Mouse (Mus musculus) macrophage (primary cell): ENCODE data around the gene Pphln1. TPM values are rescaled to one million over a fixed set of nuclear protein-coding genes. Genes with fewer than 3 reads are reported as not detected.
"Not testable (repeated sequence)": the region's sequence is repeated elsewhere in the genome, so short reads cannot be mapped to it uniquely, and the experiment has no call there.

Source experiments
- H3K27ac ChIP-seq: fragments of 350-480 bp; formaldehyde crosslinking; 2 replicates; pipeline ENCODE4 v1.9.0; 2021
- H3K36me3 ChIP-seq: fragments of 350-480 bp; formaldehyde crosslinking; 2 replicates; pipeline ENCODE4 v1.9.0; 2021; ENCODE audit errors: inconsistent target
- H3K4me3 ChIP-seq: fragments of 350-480 bp; formaldehyde crosslinking; 2 replicates; pipeline ENCODE4 v1.9.0; 2021; ENCODE audit errors: inconsistent target
- H3K79me2 ChIP-seq: fragments of 350-480 bp; formaldehyde crosslinking; 2 replicates; pipeline ENCODE4 v1.9.0; 2021; ENCODE audit errors: inconsistent target
- WGBS: methylation state at CpG from one replicate; pipeline ENCODE4 v1.1.7; 2026; ENCODE audit warnings: inconsistent platforms; ENCODE audit not compliant: missing documents; 5-methylcytosine and 5-hydroxymethylcytosine counted together
- polyA plus RNA-seq: library from polyadenylated mRNA; stranded (reverse); fragments of 250-400 nt; gene quantifications from 3 replicates; pipeline ENCODE4 v1.2.4, GENCODE M21; 2018; ENCODE audit warnings: inconsistent platforms
- total RNA-seq, 78 experiments: library from RNA; depleted of rRNA; stranded (reverse); fragments of 250-400 nt; gene quantifications; 1 replicate in 9 of 78; 2 replicates in 24 of 78; 3 replicates in 43 of 78; 4 replicates in 2 of 78; pipeline ENCODE4 v1.2.4; 2018; ENCODE audit warnings: inconsistent platforms in 56 of 78

Pphln1 gene
- total RNA-seq (2018; cell fraction: chromatin; rRNA removed): 10 to 100 TPM; 26.5 to 57.1 (median 41.9) TPM
- 10 to 100 TPM; 28.9 to 38.0 (median 33.8) TPM for total RNA-seq (2018; cell fraction: cytosol; rRNA removed)
- 10 to 100 TPM; 21.1 to 58.6 (median 37.2) TPM for total RNA-seq (2018; cell fraction: nucleus; rRNA removed)
- polyA plus RNA-seq: 28.1 to 40.1 TPM (median 28.3 TPM) in 3 replicates

- H3K27ac ChIP-seq: peak within 1 kb of the TSS; percentile 39
- WGBS: under 1% methylated on average over 100 of the region's 100 CpGs
- peak within 1 kb of the TSS; percentile 83 for H3K4me3 ChIP-seq
- H3K36me3 ChIP-seq: peaks cover 5% of the 10 kb centered on the region; the same call in 1 of the 2 replicates
- peaks cover 93% of the 10 kb centered on the region for H3K79me2 ChIP-seq
Observed at GRCm38 (mm10) chr15:93397826-93398698, at the start of gene Pphln1, which contains the start of gene Zcrb1. TSS of gene Pphln1 (plus strand) at chr15:93398350. TSS of gene Zcrb1 (minus strand) at chr15:93398334.

GRCm38 (mm10) chr15:93358346-93359095 lies 39.6 kb upstream of the Pphln1 start:
- 81% methylated on average over 17 of the region's 19 CpGs for WGBS
- no peak overlapping the region for H3K4me3 ChIP-seq

GRCm38 (mm10) chr15:93365561-93365960 lies 32.6 kb upstream of the Pphln1 start:
- H3K36me3 ChIP-seq: no peaks in the 10 kb centered on the region
- H3K4me3 ChIP-seq: no peak overlapping the region
- 95% methylated on average over 6 of the region's 6 CpGs for WGBS
- H3K27ac ChIP-seq: no peak overlapping the region
- no peaks in the 10 kb centered on the region for H3K79me2 ChIP-seq

More at GRCm38 (mm10) chr15:93358346-93359095, 39.6 kb upstream of the Pphln1 start:
- Histone ChIP-seq H3K27ac (no peak overlapping the region), H3K36me3 (no peaks in the 10 kb centered on the region), H3K79me2 (no peaks in the 10 kb centered on the region)

- H3K79me2 ChIP-seq: no peaks in the 10 kb centered on the region
- WGBS: 67% methylated on average over 9 of the region's 9 CpGs
- no peak overlapping the region for H3K27ac ChIP-seq
- H3K4me3 ChIP-seq: no peak overlapping the region
- no peaks in the 10 kb centered on the region for H3K36me3 ChIP-seq
Observed at GRCm38 (mm10) chr15:93368558-93368957, 29.6 kb upstream of the Pphln1 start.

GRCm38 (mm10) chr15:93371838-93372237 lies 26.3 kb upstream of the Pphln1 start:
- WGBS: 63% methylated on average over 1 of the region's 2 CpGs
- Histone ChIP-seq H3K4me3 (no peak overlapping the region), H3K79me2 (no peaks in the 10 kb centered on the region), H3K36me3 (no peaks in the 10 kb centered on the region), H3K27ac (no peak overlapping the region)

- H3K4me3 ChIP-seq, H3K79me2 ChIP-seq, H3K27ac ChIP-seq, H3K36me3 ChIP-seq: not testable (repeated sequence)
Observed at GRCm38 (mm10) chr15:93372525-93373119, 25.5 kb upstream of the Pphln1 start.

- Histone ChIP-seq H3K27ac (no peak overlapping the region), H3K79me2 (no peaks in the 10 kb centered on the region), H3K36me3 (no peaks in the 10 kb centered on the region), H3K4me3 (no peak overlapping the region)
- 82% methylated on average over 5 of the region's 5 CpGs for WGBS
Observed at GRCm38 (mm10) chr15:93375696-93376095, 22.5 kb upstream of the Pphln1 start.

GRCm38 (mm10) chr15:93379177-93379576 lies 19.0 kb upstream of the Pphln1 start:
- H3K79me2 ChIP-seq: no peaks in the 10 kb centered on the region
- no peak overlapping the region for H3K4me3 ChIP-seq
- WGBS: 81% methylated on average over 3 of the region's 3 CpGs
- H3K36me3 ChIP-seq: no peaks in the 10 kb centered on the region
- no peak overlapping the region for H3K27ac ChIP-seq

- Histone ChIP-seq H3K79me2 (no peaks in the 10 kb centered on the region), H3K27ac (no peak overlapping the region), H3K4me3 (no peak overlapping the region), H3K36me3 (peaks cover 9% of the 10 kb centered on the region)
- WGBS: 79% methylated on average over 5 of the region's 5 CpGs
Observed at GRCm38 (mm10) chr15:93381337-93381736, 16.8 kb upstream of the Pphln1 start.

GRCm38 (mm10) chr15:93397269-93397668 lies 881 bp upstream of the Pphln1 start:
- peaks cover 93% of the 10 kb centered on the region for H3K79me2 ChIP-seq
- no peak overlapping the region for H3K27ac ChIP-seq
- 6% methylated on average over 11 of the region's 11 CpGs for WGBS
- H3K36me3 ChIP-seq: peaks cover 5% of the 10 kb centered on the region; the same call in 1 of the 2 replicates
- H3K4me3 ChIP-seq: peak overlapping the region; percentile 83

GRCm38 (mm10) chr15:93398699-93399540 lies 770 bp downstream of the Pphln1 start:
- 17% methylated on average over 36 of the region's 36 CpGs for WGBS
- H3K27ac ChIP-seq: peak overlapping the region; percentile 39
- peaks cover 93% of the 10 kb centered on the region for H3K79me2 ChIP-seq
- H3K4me3 ChIP-seq: peak overlapping the region; percentile 78
- peaks cover 5% of the 10 kb centered on the region; the same call in 1 of the 2 replicates for H3K36me3 ChIP-seq

- WGBS: 92% methylated on average over 4 of the region's 4 CpGs
- no peak overlapping the region for H3K4me3 ChIP-seq
- H3K36me3 ChIP-seq: no peaks in the 10 kb centered on the region
- peaks cover 93% of the 10 kb centered on the region for H3K79me2 ChIP-seq
- no peak overlapping the region for H3K27ac ChIP-seq
Observed at GRCm38 (mm10) chr15:93401446-93401845, 3.3 kb downstream of the Pphln1 start.

GRCm38 (mm10) chr15:93402730-93403129 lies 4.6 kb downstream of the Pphln1 start:
- no peak overlapping the region for H3K27ac ChIP-seq
- H3K4me3 ChIP-seq: no peak overlapping the region
- H3K79me2 ChIP-seq: peaks cover 93% of the 10 kb centered on the region
- H3K36me3 ChIP-seq: no peaks in the 10 kb centered on the region
- WGBS: 85% methylated on average over 2 of the region's 2 CpGs

GRCm38 (mm10) chr15:93404849-93405248 lies 6.7 kb downstream of the Pphln1 start:
- Histone ChIP-seq H3K27ac (no peak overlapping the region), H3K36me3 (no peaks in the 10 kb centered on the region), H3K79me2 (peaks cover 100% of the 10 kb centered on the region), H3K4me3 (no peak overlapping the region)
